Comparison of ENCODE assay signal across 8 mouse cellular contexts in the genomic region with DNA sequence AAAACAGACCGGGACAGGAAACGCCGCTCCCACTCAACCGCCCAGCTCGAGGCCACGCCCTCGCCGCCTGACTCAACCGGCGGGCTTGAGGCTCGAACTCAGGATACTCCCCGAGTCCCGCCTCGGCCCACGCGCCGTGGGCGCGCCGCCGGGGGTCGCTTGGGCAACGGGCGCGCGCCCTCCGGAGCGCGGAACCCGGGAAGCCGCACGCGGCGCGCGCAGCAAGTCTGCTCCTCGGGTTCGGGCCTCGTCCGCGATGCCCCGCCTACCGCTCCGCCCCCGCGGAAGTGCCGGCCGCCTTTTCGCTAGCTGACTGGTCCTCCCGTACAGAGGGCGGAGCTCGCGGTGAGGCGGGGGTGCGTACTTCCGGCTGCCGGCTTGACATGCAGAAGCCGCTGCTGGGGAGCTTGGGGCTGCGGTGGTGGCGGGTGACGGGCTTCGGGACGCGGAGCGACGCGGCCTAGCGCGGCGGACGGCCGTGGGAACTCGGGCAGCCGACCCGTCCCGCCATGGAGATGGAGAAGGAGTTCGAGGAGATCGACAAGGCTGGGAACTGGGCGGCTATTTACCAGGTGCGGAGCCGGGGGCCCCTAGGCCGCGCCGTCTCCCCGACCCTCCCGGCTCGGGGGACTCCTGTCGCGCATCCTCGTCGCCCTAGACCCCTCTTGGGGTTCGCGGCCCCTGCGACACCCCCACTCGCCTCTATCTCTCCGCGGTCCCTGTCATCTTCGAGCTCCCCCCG. TPM values are rescaled to one million over a fixed set of nuclear protein-coding genes. Genes with fewer than 3 reads are reported as not detected.
DNase-seq lines count a peak whose midpoint lies in the region; ATAC-seq and TF ChIP-seq lines count a peak whose summit lies in the region.

TSS of gene Ptpn1 (plus strand) at position 73 of the 742 bp plus-strand sequence.

- WGBS in hindbrain, embryonic 13.5 days: under 1% methylated on average over 76 of the region's 99 CpGs

- H3K9me3 ChIP-seq in hindbrain, embryonic 13.5 days: no peaks in the 10 kb centered on the region

- in situ Hi-C loops in Patski (cut with MboI; ENCODE audit: low pct_unique_long_range_greater_than_20kb): no loop called here

- no peak for DNase-seq in Patski (ENCODE audit: low read depth, low spot score)
- DNase-seq in cerebellum, postnatal 14 days: peak; percentile 97
- peak; percentile 97 to 99 for DNase-seq in frontal cortex, postnatal 14 days (ENCODE audit: low spot score in 2 of 2)
- DNase-seq in layer of hippocampus, postnatal 25 days (ENCODE audit: extremely low spot score in 1 of 2, low spot score in 1 of 2): peak; percentile 91 to 96
- peak; percentile 99 for DNase-seq in lung, postnatal 25 days (ENCODE audit: low spot score)
- DNase-seq in retina, embryonic 14.5 days (ENCODE audit: low spot score): peak; percentile 95
- DNase-seq in thymus, postnatal 4 days: peak; percentile 100

- no peaks in the 10 kb centered on the region for H3K36me3 ChIP-seq in hindbrain, embryonic 13.5 days

- POLR2A ChIA-PET in Patski (lab: Charles Lee): interaction anchor here (0.7 to 1.9 kb wide), 3 partner anchors 12 to 20 kb away, joined by 3 to 7 read pairs (median 4); no protein-coding TSS in a partner anchor

- peak; percentile 84 for ATAC-seq in Patski
- ATAC-seq in hindbrain, embryonic 13.5 days (ENCODE audit: low FRiP score): peak; percentile 96

- CTCF ChIA-PET in Patski (lab: Charles Lee): interaction anchor here (1.1 to 1.5 kb wide), 2 partner anchors 10 to 26 kb away, joined by 3 read pairs; no protein-coding TSS in a partner anchor

- H3K4me2 ChIP-seq in hindbrain, embryonic 13.5 days: peak within 1 kb of the TSS; percentile 78

- H3K4me3 ChIP-seq in hindbrain, embryonic 13.5 days: peak within 1 kb of the TSS; percentile 94

- peaks cover 48% of the 10 kb centered on the region for H3K4me1 ChIP-seq in hindbrain, embryonic 13.5 days (replicated peaks)

- TF ChIP-seq CTCF in Patski (IDR thresholded peaks at IDR 0.05): no peak

- H3K27ac ChIP-seq in hindbrain, embryonic 13.5 days: peak within 1 kb of the TSS; percentile 87

- peak within 1 kb of the TSS; percentile 97 for H3K9ac ChIP-seq in hindbrain, embryonic 13.5 days

- H3K27me3 ChIP-seq in Patski: no peaks in the 10 kb centered on the region
- no peaks in the 10 kb centered on the region for H3K27me3 ChIP-seq in hindbrain, embryonic 13.5 days

RNA-seq across cellular contexts. Expression of gene Ptpn1, which starts in this region (rescaled TPM):
- polyA plus RNA-seq in Patski (2021): 49.2 TPM
- 96.3 and 98.0 TPM in 2 replicates for polyA plus RNA-seq in hindbrain, embryonic 13.5 days (2015; fragmentation: Nextera tagmentation; extraction: Ambion mirVana)
- total RNA-seq in layer of hippocampus, postnatal 25 days (2021): 10 to 100 TPM; 62.5 to 63.8 TPM
